Mouse (Mus musculus) cortical plate, adult 2 months (tissue): ENCODE data around the gene D930007J09Rik. TPM values are rescaled to one million over a fixed set of nuclear protein-coding genes. Genes with fewer than 3 reads are reported as not detected.
A peak's percentile ranks its signal among the peaks of the same experiment; 100 is the strongest.

Source experiments
- H3K27ac ChIP-seq: fragments of 200-500 bp; 2 replicates; pipeline ENCODE4 v1.5.1; 2012; ENCODE audit warnings: low read length, control low read depth, inconsistent platforms; ENCODE audit not compliant: insufficient read depth
- H3K4me1 ChIP-seq: fragments of 200-500 bp; 2 replicates; pipeline ENCODE4 v1.6.1; 2011; ENCODE audit warnings: low read length; ENCODE audit not compliant: control insufficient read depth, insufficient read depth
- H3K4me3 ChIP-seq: fragments of 200-500 bp; 2 replicates; pipeline ENCODE4 v1.5.1; 2011; ENCODE audit warnings: mild to moderate bottlenecking, low read length, control low read depth; ENCODE audit not compliant: insufficient read depth
- CTCF ChIP-seq: fragments of 200-500 bp; IDR thresholded peaks from 2 replicates; pipeline ENCODE4 v1.5.1; 2011; ENCODE audit warnings: mild to moderate bottlenecking, control low read depth, low read length; ENCODE audit not compliant: insufficient read depth; ENCODE audit errors: extremely low read depth
- POLR2A ChIP-seq: fragments of 200-500 bp; IDR thresholded peaks from 2 replicates; pipeline ENCODE4 v1.6.1; 2011; ENCODE audit warnings: mild to moderate bottlenecking, low read length, control low read depth; ENCODE audit not compliant: insufficient read depth; ENCODE audit errors: extremely low read depth
- polyA plus RNA-seq: library from polyadenylated mRNA; depleted of rRNA; stranded (reverse); fragments of >200 nt; gene quantifications from 2 replicates; pipeline ENCODE4 v1.2.3, GENCODE M21; 2012

D930007J09Rik gene
- polyA plus RNA-seq, 1 experiment = 0.73 TPM

- TF ChIP-seq POLR2A (no peak), CTCF (no peak)
- Histone ChIP-seq H3K27ac (no peak overlapping the region), H3K4me1 (no peaks in the 10 kb centered on the region), H3K4me3 (no peak overlapping the region)
Observed at GRCm38 (mm10) chr13:32823126-32823525, 20.5 kb upstream of the D930007J09Rik start.

GRCm38 (mm10) chr13:32821671-32822070 lies 19.0 kb upstream of the D930007J09Rik start:
- no peak overlapping the region for H3K27ac ChIP-seq
- no peak overlapping the region for H3K4me3 ChIP-seq
- H3K4me1 ChIP-seq = no peaks in the 10 kb centered on the region
- no peak for TF ChIP-seq CTCF
- no peak for TF ChIP-seq POLR2A

- no peak overlapping the region for H3K27ac ChIP-seq
- H3K4me1 ChIP-seq = no peaks in the 10 kb centered on the region
- no peak overlapping the region for H3K4me3 ChIP-seq
- TF ChIP-seq POLR2A = no peak
- TF ChIP-seq CTCF = no peak
Observed at GRCm38 (mm10) chr13:32819926-32820325, 17.3 kb upstream of the D930007J09Rik start.

GRCm38 (mm10) chr13:32819241-32819640 lies 16.6 kb upstream of the D930007J09Rik start:
- no peak overlapping the region for H3K4me3 ChIP-seq
- H3K27ac ChIP-seq = no peak overlapping the region
- no peaks in the 10 kb centered on the region for H3K4me1 ChIP-seq
- TF ChIP-seq CTCF (no peak), POLR2A (no peak)

- TF ChIP-seq POLR2A = no peak
- TF ChIP-seq CTCF = no peak
Observed at GRCm38 (mm10) chr13:32807624-32808023, 5.0 kb upstream of the D930007J09Rik start.

GRCm38 (mm10) chr13:32806820-32807219 lies 4.2 kb upstream of the D930007J09Rik start:
- TF ChIP-seq CTCF (no peak), POLR2A (no peak)
- H3K4me1 ChIP-seq = peaks cover 10% of the 10 kb centered on the region
- H3K27ac ChIP-seq = no peak overlapping the region
- no peak overlapping the region for H3K4me3 ChIP-seq

More at GRCm38 (mm10) chr13:32807624-32808023, 5.0 kb upstream of the D930007J09Rik start:
- no peak overlapping the region for H3K27ac ChIP-seq
- peaks cover 10% of the 10 kb centered on the region for H3K4me1 ChIP-seq
- H3K4me3 ChIP-seq = no peak overlapping the region

- TF ChIP-seq POLR2A (no peak), CTCF (no peak)
- peak overlapping the region; percentile 100 for H3K4me3 ChIP-seq
- H3K4me1 ChIP-seq = peaks cover 10% of the 10 kb centered on the region
- no peak overlapping the region for H3K27ac ChIP-seq
Observed at GRCm38 (mm10) chr13:32803701-32804345, 1.2 kb upstream of the D930007J09Rik start.

- TF ChIP-seq CTCF (no peak), POLR2A (peak; percentile 65)
- peak within 1 kb of the TSS; percentile 90 for H3K27ac ChIP-seq
- peaks cover 8% of the 10 kb centered on the region; the same call in 1 of the 2 replicates for H3K4me1 ChIP-seq
- H3K4me3 ChIP-seq = peak within 1 kb of the TSS; percentile 100
Observed at GRCm38 (mm10) chr13:32801693-32802221, 892 bp downstream of the D930007J09Rik start, which contains the start of gene Wrnip1. TSS of gene Wrnip1 (plus strand) at chr13:32802038.

- Histone ChIP-seq H3K4me3 (no peak overlapping the region), H3K27ac (no peak overlapping the region), H3K4me1 (peaks cover 8% of the 10 kb centered on the region; the same call in 1 of the 2 replicates)
- TF ChIP-seq POLR2A (no peak), CTCF (no peak)
Observed at GRCm38 (mm10) chr13:32800859-32801258, 1.8 kb downstream of the D930007J09Rik start.

- Histone ChIP-seq H3K4me3 (no peak overlapping the region), H3K4me1 (peaks cover 6% of the 10 kb centered on the region; the same call in 1 of the 2 replicates), H3K27ac (no peak overlapping the region)
- TF ChIP-seq POLR2A = no peak
- TF ChIP-seq CTCF = no peak
Observed at GRCm38 (mm10) chr13:32799131-32799530, 3.5 kb downstream of the D930007J09Rik start.
